Mouse (Mus musculus) neural tube, embryonic 13.5 days (tissue): ENCODE measurements at regions not wholly inside any gene's neighbourhood (a gene's known extent, or its start where the extent isn't known, plus 50 kb on each side); places are given as distances from the start of the nearest gene placed in this dataset.

Source experiments
- ATAC-seq: fragments of 200-750 bp; cut with Nextera tagmentation; 2 replicates; pipeline ENCODE4 v1.8.0; 2017; ENCODE audit warnings: low read depth, mild to moderate bottlenecking, moderate TSS enrichment, moderate library complexity
- H3K27ac ChIP-seq: fragments of 300-500 bp; sonication (generic); replicated peaks from 2 replicates; pipeline ENCODE4 v1.5.1; 2015; ENCODE audit warnings: moderate library complexity, mild to moderate bottlenecking, inconsistent platforms
- H3K27me3 ChIP-seq: fragments of 300-500 bp; sonication (generic); 2 replicates; pipeline ENCODE4 v1.6.1; 2015; ENCODE audit warnings: mild to moderate bottlenecking, inconsistent platforms
- H3K36me3 ChIP-seq: fragments of 300-500 bp; sonication (generic); 2 replicates; pipeline ENCODE4 v1.6.1; 2015; ENCODE audit warnings: mild to moderate bottlenecking, inconsistent platforms
- H3K4me1 ChIP-seq: fragments of 300-500 bp; sonication (generic); replicated peaks from 2 replicates; pipeline ENCODE4 v1.6.1; 2015; ENCODE audit warnings: inconsistent platforms
- H3K4me2 ChIP-seq: fragments of 300-500 bp; sonication (generic); 2 replicates; pipeline ENCODE4 v1.6.1; 2015; ENCODE audit warnings: inconsistent platforms, mild to moderate bottlenecking, moderate library complexity
- H3K4me3 ChIP-seq: fragments of 300-500 bp; sonication (generic); 2 replicates; pipeline ENCODE4 v1.5.1; 2015; ENCODE audit warnings: mild to moderate bottlenecking, inconsistent platforms
- H3K9ac ChIP-seq: fragments of 300-500 bp; sonication (generic); 2 replicates; pipeline ENCODE4 v1.6.1; 2015; ENCODE audit warnings: moderate library complexity, mild to moderate bottlenecking, inconsistent platforms
- H3K9me3 ChIP-seq: fragments of 300-500 bp; sonication (generic); 2 replicates; pipeline ENCODE4 v1.6.1; 2016; ENCODE audit warnings: inconsistent platforms
- WGBS: fragments of 180-500 bp; shearing (Covaris S2); methylation state at CpG from one replicate; pipeline ENCODE4 v1.1.7; 2015; 5-methylcytosine and 5-hydroxymethylcytosine counted together

GRCm38 (mm10) chr9:32032521-32033185, 83.3 kb upstream of the Arhgap32 start:
- Histone ChIP-seq H3K27ac (peak overlapping the region; percentile 94), H3K4me2 (peak overlapping the region; percentile 73), H3K9me3 (no peaks in the 10 kb centered on the region), H3K9ac (peak overlapping the region; percentile 92), H3K4me3 (peak overlapping the region; percentile 93), H3K36me3 (no peaks in the 10 kb centered on the region), H3K4me1 (peaks cover 38% of the 10 kb centered on the region), H3K27me3 (no peaks in the 10 kb centered on the region)
- ATAC-seq = peak; percentile 66
- under 1% methylated on average over 48 of the region's 94 CpGs for WGBS

- Histone ChIP-seq H3K36me3 (no peaks in the 10 kb centered on the region), H3K27me3 (no peaks in the 10 kb centered on the region), H3K4me2 (peak overlapping the region; percentile 73), H3K9ac (peak overlapping the region; percentile 92), H3K27ac (no peak overlapping the region), H3K4me1 (peaks cover 50% of the 10 kb centered on the region), H3K9me3 (no peaks in the 10 kb centered on the region), H3K4me3 (peak overlapping the region; percentile 93)
- no peak for ATAC-seq
- 11% methylated on average over 6 of the region's 6 CpGs for WGBS
Observed at GRCm38 (mm10) chr9:32033937-32034336, 82.0 kb upstream of the Arhgap32 start.

GRCm38 (mm10) chr9:32039999-32040398, 75.9 kb upstream of the Arhgap32 start:
- Histone ChIP-seq H3K36me3 (no peaks in the 10 kb centered on the region), H3K9me3 (no peaks in the 10 kb centered on the region), H3K9ac (no peak overlapping the region), H3K27me3 (no peaks in the 10 kb centered on the region), H3K4me3 (no peak overlapping the region), H3K27ac (no peak overlapping the region), H3K4me2 (no peak overlapping the region), H3K4me1 (peaks cover 20% of the 10 kb centered on the region)
- ATAC-seq = no peak
- WGBS = 93% methylated on average over 2 of the region's 2 CpGs

- 90% methylated on average over 1 of the region's 1 CpGs for WGBS
- H3K9me3 ChIP-seq = no peaks in the 10 kb centered on the region
- no peak overlapping the region for H3K4me2 ChIP-seq
- no peak overlapping the region for H3K27ac ChIP-seq
- H3K4me3 ChIP-seq = no peak overlapping the region
- H3K4me1 ChIP-seq = peaks cover 9% of the 10 kb centered on the region
- no peaks in the 10 kb centered on the region for H3K27me3 ChIP-seq
- ATAC-seq = no peak
- H3K36me3 ChIP-seq = no peaks in the 10 kb centered on the region
- no peak overlapping the region for H3K9ac ChIP-seq
Observed at GRCm38 (mm10) chr9:32043344-32043743, 72.6 kb upstream of the Arhgap32 start.

GRCm38 (mm10) chr9:32046791-32047190, 69.1 kb upstream of the Arhgap32 start:
- no peak overlapping the region for H3K27ac ChIP-seq
- no peak overlapping the region for H3K4me3 ChIP-seq
- H3K27me3 ChIP-seq = no peaks in the 10 kb centered on the region
- H3K9me3 ChIP-seq = no peaks in the 10 kb centered on the region
- no peak overlapping the region for H3K4me2 ChIP-seq
- H3K4me1 ChIP-seq = peaks cover 19% of the 10 kb centered on the region
- no peak for ATAC-seq
- WGBS = 90% methylated on average over 3 of the region's 3 CpGs
- H3K9ac ChIP-seq = no peak overlapping the region
- no peaks in the 10 kb centered on the region for H3K36me3 ChIP-seq

- Histone ChIP-seq H3K27me3 (no peaks in the 10 kb centered on the region), H3K9me3 (no peaks in the 10 kb centered on the region), H3K4me1 (peaks cover 21% of the 10 kb centered on the region), H3K4me2 (no peak overlapping the region), H3K4me3 (no peak overlapping the region), H3K36me3 (no peaks in the 10 kb centered on the region), H3K27ac (no peak overlapping the region), H3K9ac (no peak overlapping the region)
- ATAC-seq = no peak
- WGBS = 75% methylated on average over 7 of the region's 7 CpGs
Observed at GRCm38 (mm10) chr9:32048941-32049340, 67.0 kb upstream of the Arhgap32 start.

GRCm38 (mm10) chr9:32049546-32049945, 66.4 kb upstream of the Arhgap32 start:
- Histone ChIP-seq H3K9me3 (no peaks in the 10 kb centered on the region), H3K27me3 (no peaks in the 10 kb centered on the region), H3K36me3 (no peaks in the 10 kb centered on the region), H3K9ac (no peak overlapping the region), H3K4me1 (peaks cover 27% of the 10 kb centered on the region), H3K4me2 (no peak overlapping the region), H3K27ac (no peak overlapping the region), H3K4me3 (no peak overlapping the region)
- no peak for ATAC-seq
- WGBS = 84% methylated on average over 6 of the region's 6 CpGs

- H3K27me3 ChIP-seq = no peaks in the 10 kb centered on the region
- ATAC-seq = no peak
- no peaks in the 10 kb centered on the region for H3K9me3 ChIP-seq
- no peak overlapping the region for H3K4me3 ChIP-seq
- peaks cover 24% of the 10 kb centered on the region for H3K4me1 ChIP-seq
- H3K27ac ChIP-seq = peak overlapping the region; percentile 46; the same call in 1 of the 2 replicates
- no peak overlapping the region for H3K4me2 ChIP-seq
- 41% methylated on average over 4 of the region's 4 CpGs for WGBS
- H3K9ac ChIP-seq = no peak overlapping the region
- H3K36me3 ChIP-seq = no peaks in the 10 kb centered on the region
Observed at GRCm38 (mm10) chr9:32053886-32054615, 61.9 kb upstream of the Arhgap32 start.

- H3K4me1 ChIP-seq = peaks cover 12% of the 10 kb centered on the region
- H3K9ac ChIP-seq = no peak overlapping the region
- H3K27ac ChIP-seq = no peak overlapping the region
- no peaks in the 10 kb centered on the region for H3K36me3 ChIP-seq
- ATAC-seq = no peak
- H3K4me2 ChIP-seq = no peak overlapping the region
- 88% methylated on average over 4 of the region's 4 CpGs for WGBS
- no peak overlapping the region for H3K4me3 ChIP-seq
- no peaks in the 10 kb centered on the region for H3K9me3 ChIP-seq
- no peaks in the 10 kb centered on the region for H3K27me3 ChIP-seq
Observed at GRCm38 (mm10) chr9:32057427-32058115, 58.4 kb upstream of the Arhgap32 start.

- no peak for ATAC-seq
- WGBS = 65% methylated on average over 4 of the region's 4 CpGs
- Histone ChIP-seq H3K9ac (no peak overlapping the region), H3K27ac (no peak overlapping the region), H3K4me2 (no peak overlapping the region), H3K36me3 (no peaks in the 10 kb centered on the region), H3K4me3 (no peak overlapping the region), H3K27me3 (no peaks in the 10 kb centered on the region), H3K4me1 (no peaks in the 10 kb centered on the region), H3K9me3 (no peaks in the 10 kb centered on the region)
Observed at GRCm38 (mm10) chr9:32062740-32063139, 53.2 kb upstream of the Arhgap32 start.

GRCm38 (mm10) chr9:32063541-32063940, 52.4 kb upstream of the Arhgap32 start:
- Histone ChIP-seq H3K27ac (no peak overlapping the region), H3K4me2 (no peak overlapping the region), H3K27me3 (no peaks in the 10 kb centered on the region), H3K9ac (no peak overlapping the region), H3K36me3 (no peaks in the 10 kb centered on the region), H3K4me3 (no peak overlapping the region), H3K9me3 (no peaks in the 10 kb centered on the region), H3K4me1 (no peaks in the 10 kb centered on the region; the same call in 1 of the 2 replicates)
- 77% methylated on average over 6 of the region's 6 CpGs for WGBS
- ATAC-seq = no peak

- no peak overlapping the region for H3K27ac ChIP-seq
- no peaks in the 10 kb centered on the region for H3K27me3 ChIP-seq
- no peak for ATAC-seq
- H3K4me3 ChIP-seq = no peak overlapping the region
- H3K36me3 ChIP-seq = no peaks in the 10 kb centered on the region
- H3K4me1 ChIP-seq = no peaks in the 10 kb centered on the region; the same call in 1 of the 2 replicates
- no peaks in the 10 kb centered on the region for H3K9me3 ChIP-seq
- H3K9ac ChIP-seq = no peak overlapping the region
- H3K4me2 ChIP-seq = no peak overlapping the region
- WGBS = 89% methylated on average over 4 of the region's 4 CpGs
Observed at GRCm38 (mm10) chr9:32064007-32064550, 51.9 kb upstream of the Arhgap32 start.
